Mouse (Mus musculus) forebrain, embryonic 16.5 days (tissue): Measurements from ENCODE around the gene Gusb. TPM values are rescaled to one million over a fixed set of nuclear protein-coding genes. Genes with fewer than 3 reads are reported as not detected.

ENCODE experiments used
- ATAC-seq: fragments of 200-750 bp; cut with Nextera tagmentation; 2 replicates; pipeline ENCODE4 v1.8.0; 2017; ENCODE audit warnings: mild to moderate bottlenecking, moderate library complexity
- H3K27ac ChIP-seq: fragments of 300-500 bp; sonication (generic); 2 replicates; pipeline ENCODE4 v1.5.1; 2014; ENCODE audit warnings: low read length, control low read depth
- H3K27me3 ChIP-seq: fragments of 300-500 bp; sonication (generic); replicated peaks from 2 replicates; pipeline ENCODE4 v1.6.1; 2014; ENCODE audit warnings: low read length; ENCODE audit not compliant: control insufficient read depth, insufficient read depth
- H3K36me3 ChIP-seq: fragments of 300-500 bp; sonication (generic); 2 replicates; pipeline ENCODE4 v1.6.1; 2014; ENCODE audit not compliant: control insufficient read depth, insufficient read depth
- H3K4me1 ChIP-seq: fragments of 300-500 bp; sonication (generic); replicated peaks from 2 replicates; pipeline ENCODE4 v1.6.1; 2014; ENCODE audit warnings: low read length; ENCODE audit not compliant: control insufficient read depth, insufficient read depth
- H3K4me2 ChIP-seq: fragments of 300-500 bp; sonication (generic); 2 replicates; pipeline ENCODE4 v1.6.1; 2014; ENCODE audit warnings: mild to moderate bottlenecking, low read length, control low read depth
- H3K4me3 ChIP-seq: fragments of 300-500 bp; sonication (generic); replicated peaks from 2 replicates; pipeline ENCODE4 v1.5.1; 2014; ENCODE audit warnings: mild to moderate bottlenecking, low read length, control low read depth
- H3K9ac ChIP-seq: fragments of 300-500 bp; sonication (generic); replicated peaks from 2 replicates; pipeline ENCODE4 v1.6.1; 2014; ENCODE audit warnings: low read depth, low read length, control low read depth
- H3K9me3 ChIP-seq: fragments of 300-500 bp; sonication (generic); 2 replicates; pipeline ENCODE4 v1.6.1; 2016; ENCODE audit warnings: low read length; ENCODE audit not compliant: control insufficient read depth
- WGBS: fragments of 180-500 bp; shearing (Covaris S2); extraction: QIAGEN DNeasy Blood & Tissue Kit; methylation state at CpG from one replicate; pipeline ENCODE4 v1.1.7; 2014; 5-methylcytosine and 5-hydroxymethylcytosine counted together
- polyA plus RNA-seq: library from polyadenylated mRNA; unstranded; fragments of >200 nt; fragmentation: Nextera tagmentation; extraction: Ambion mirVana; gene quantifications from 2 replicates; pipeline ENCODE4 v1.2.1, GENCODE M21; 2015

Gusb gene
- polyA plus RNA-seq, 1 experiment from 2014 or later: 17.4 TPM

DNA sequence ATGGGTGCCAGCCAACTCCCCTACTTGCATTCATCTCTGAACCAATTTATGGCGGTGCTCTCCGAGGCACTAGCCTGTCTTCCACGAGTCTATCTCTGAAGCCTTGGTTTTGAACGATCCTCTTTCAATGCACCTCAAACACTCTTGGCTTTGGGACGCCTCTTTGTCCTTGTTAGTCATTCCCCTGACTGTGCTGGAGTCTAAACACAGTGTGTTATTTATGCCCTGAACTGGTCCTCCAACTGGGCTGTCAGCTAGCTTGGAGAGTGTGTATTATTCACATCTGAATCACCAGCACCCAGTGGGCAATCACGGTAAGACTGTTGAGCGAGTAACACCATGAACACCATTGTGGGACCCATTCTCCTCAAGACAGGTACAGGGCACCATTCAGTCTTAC lies 24.8 kb upstream of the Gusb start:
- H3K4me1 ChIP-seq: peaks cover 11% of the 10 kb centered on the region
- no peaks in the 10 kb centered on the region for H3K9me3 ChIP-seq
- no peaks in the 10 kb centered on the region for H3K36me3 ChIP-seq
- no peak overlapping the region for H3K4me2 ChIP-seq
- H3K9ac ChIP-seq: no peak overlapping the region
- ATAC-seq: no peak
- no peak overlapping the region for H3K4me3 ChIP-seq
- WGBS: 85% methylated on average over 7 of the region's 7 CpGs
- no peaks in the 10 kb centered on the region for H3K27me3 ChIP-seq
- no peak overlapping the region for H3K27ac ChIP-seq

DNA sequence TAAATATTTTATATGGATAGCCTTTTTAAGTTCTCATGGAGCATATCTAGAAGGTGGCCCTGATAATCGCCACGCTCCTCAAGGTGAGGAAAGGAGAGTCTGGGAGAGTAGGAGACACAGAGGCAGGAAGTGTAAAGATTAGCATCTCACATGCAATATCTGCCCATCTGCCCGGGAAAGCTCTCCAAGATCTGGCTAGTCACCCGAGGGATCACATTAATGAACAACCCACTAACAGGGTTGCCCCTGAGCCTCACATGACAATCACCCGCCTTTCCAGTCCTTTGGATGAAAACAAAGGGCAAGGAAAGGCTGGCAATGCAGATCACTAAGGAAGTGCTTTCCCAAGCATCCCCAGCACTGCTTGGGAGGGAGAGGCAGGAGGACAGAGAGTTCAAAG lies 24.3 kb upstream of the Gusb start:
- Histone ChIP-seq H3K4me3 (no peak overlapping the region), H3K9ac (no peak overlapping the region), H3K9me3 (no peaks in the 10 kb centered on the region), H3K27ac (no peak overlapping the region), H3K4me2 (no peak overlapping the region), H3K4me1 (peaks cover 11% of the 10 kb centered on the region), H3K36me3 (no peaks in the 10 kb centered on the region), H3K27me3 (no peaks in the 10 kb centered on the region)
- 73% methylated on average over 5 of the region's 5 CpGs for WGBS
- no peak for ATAC-seq

GRCm38 (mm10) chr5:130023767-130024539 lies 21.1 kb upstream of the Gusb start:
- Histone ChIP-seq H3K27ac (peak overlapping the region; percentile 56), H3K9ac (peak overlapping the region; percentile 69), H3K4me2 (peak overlapping the region; percentile 97), H3K9me3 (no peaks in the 10 kb centered on the region), H3K27me3 (no peaks in the 10 kb centered on the region), H3K36me3 (no peaks in the 10 kb centered on the region), H3K4me1 (peaks cover 4% of the 10 kb centered on the region; the same call in 1 of the 2 replicates), H3K4me3 (peak overlapping the region; percentile 52)
- ATAC-seq: peak; percentile 92
- WGBS: 0% methylated on average over 32 of the region's 32 CpGs

- H3K27ac ChIP-seq: no peak overlapping the region
- H3K4me3 ChIP-seq: peak overlapping the region; percentile 52
- H3K9ac ChIP-seq: no peak overlapping the region
- no peaks in the 10 kb centered on the region for H3K36me3 ChIP-seq
- H3K9me3 ChIP-seq: no peaks in the 10 kb centered on the region
- peaks cover 4% of the 10 kb centered on the region; the same call in 1 of the 2 replicates for H3K4me1 ChIP-seq
- peak overlapping the region; percentile 97 for H3K4me2 ChIP-seq
- no peak for ATAC-seq
- WGBS: 41% methylated on average over 12 of the region's 12 CpGs
- H3K27me3 ChIP-seq: no peaks in the 10 kb centered on the region
Measured at GRCm38 (mm10) chr5:130023067-130023766, 20.4 kb upstream of the Gusb start.

GRCm38 (mm10) chr5:130022366-130022765 lies 19.5 kb upstream of the Gusb start:
- peaks cover 4% of the 10 kb centered on the region; the same call in 1 of the 2 replicates for H3K4me1 ChIP-seq
- no peak overlapping the region for H3K4me3 ChIP-seq
- 75% methylated on average over 7 of the region's 7 CpGs for WGBS
- no peak overlapping the region for H3K4me2 ChIP-seq
- H3K27me3 ChIP-seq: no peaks in the 10 kb centered on the region
- H3K9me3 ChIP-seq: no peaks in the 10 kb centered on the region
- H3K27ac ChIP-seq: no peak overlapping the region
- peaks cover 2% of the 10 kb centered on the region; the same call in 1 of the 2 replicates for H3K36me3 ChIP-seq
- H3K9ac ChIP-seq: no peak overlapping the region
- ATAC-seq: no peak

DNA sequence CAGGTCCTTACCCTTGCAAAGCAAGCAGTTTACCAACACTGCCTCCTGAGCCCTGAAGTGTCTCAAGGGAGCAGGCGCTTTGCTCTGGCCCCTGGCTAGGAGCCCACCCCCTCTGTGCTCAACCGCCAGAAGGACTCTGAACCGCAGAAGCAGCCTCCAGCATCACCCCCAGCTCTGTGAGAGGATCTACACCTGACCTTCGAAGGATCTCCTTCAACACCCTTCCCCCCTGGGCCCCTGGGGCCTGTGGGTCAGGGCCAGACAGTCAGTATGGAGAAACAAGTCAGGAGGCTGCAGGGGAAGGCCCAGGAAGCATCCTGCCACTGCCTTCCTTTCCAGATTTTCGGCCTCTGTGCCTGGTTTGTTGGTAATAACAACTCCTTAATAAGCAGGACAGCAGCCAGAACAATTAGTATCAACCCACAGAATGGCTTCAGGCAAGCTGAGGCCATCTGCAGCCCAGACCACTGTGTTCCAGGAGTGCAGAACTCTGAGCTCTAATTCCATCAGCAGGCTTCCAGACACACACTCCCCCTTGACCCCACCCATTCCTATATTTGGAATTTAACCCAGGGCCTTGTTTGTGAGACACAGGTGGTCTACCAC lies 18.6 kb upstream of the Gusb start:
- Histone ChIP-seq H3K9ac (no peak overlapping the region), H3K27me3 (no peaks in the 10 kb centered on the region), H3K4me1 (peaks cover 4% of the 10 kb centered on the region; the same call in 1 of the 2 replicates), H3K4me2 (no peak overlapping the region), H3K9me3 (no peaks in the 10 kb centered on the region), H3K27ac (no peak overlapping the region), H3K4me3 (no peak overlapping the region), H3K36me3 (peaks cover 2% of the 10 kb centered on the region; the same call in 1 of the 2 replicates)
- ATAC-seq: no peak
- 66% methylated on average over 5 of the region's 5 CpGs for WGBS

GRCm38 (mm10) chr5:130019461-130019860 lies 16.6 kb upstream of the Gusb start:
- H3K36me3 ChIP-seq: peaks cover 2% of the 10 kb centered on the region; the same call in 1 of the 2 replicates
- WGBS: 88% methylated on average over 8 of the region's 8 CpGs
- H3K4me2 ChIP-seq: no peak overlapping the region
- H3K9ac ChIP-seq: no peak overlapping the region
- H3K9me3 ChIP-seq: no peaks in the 10 kb centered on the region
- H3K4me1 ChIP-seq: peaks cover 4% of the 10 kb centered on the region; the same call in 1 of the 2 replicates
- no peak for ATAC-seq
- no peaks in the 10 kb centered on the region for H3K27me3 ChIP-seq
- no peak overlapping the region for H3K4me3 ChIP-seq
- H3K27ac ChIP-seq: no peak overlapping the region

DNA sequence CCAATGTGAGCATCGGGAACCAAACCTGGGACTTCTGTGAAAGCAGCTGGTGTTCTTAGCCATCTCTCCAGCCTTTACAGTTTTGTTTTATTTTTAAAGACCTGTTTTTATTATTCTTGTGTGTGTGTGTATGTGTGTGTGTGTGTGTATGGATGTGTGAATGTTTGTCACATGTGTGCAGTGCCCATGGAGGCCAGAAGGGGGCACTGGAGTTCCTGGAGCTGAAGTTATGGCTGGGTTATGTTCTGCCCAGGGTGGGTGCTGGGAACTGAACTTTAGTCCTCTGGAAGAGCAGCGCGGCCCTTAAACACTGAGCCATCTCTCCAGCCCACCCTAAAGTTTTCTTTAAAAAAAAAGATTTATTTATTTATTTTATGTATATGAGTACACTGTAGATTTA lies 12.3 kb upstream of the Gusb start:
- no peak for ATAC-seq
- no peaks in the 10 kb centered on the region for H3K27me3 ChIP-seq
- H3K4me1 ChIP-seq: no peaks in the 10 kb centered on the region
- peaks cover 5% of the 10 kb centered on the region for H3K9me3 ChIP-seq
- no peak overlapping the region for H3K4me3 ChIP-seq
- H3K27ac ChIP-seq: no peak overlapping the region
- H3K4me2 ChIP-seq: no peak overlapping the region
- H3K36me3 ChIP-seq: peaks cover 9% of the 10 kb centered on the region
- WGBS: 100% methylated on average over 3 of the region's 3 CpGs
- no peak overlapping the region for H3K9ac ChIP-seq

GRCm38 (mm10) chr5:130010961-130011360 lies 8.1 kb upstream of the Gusb start:
- Histone ChIP-seq H3K9ac (no peak overlapping the region), H3K27ac (no peak overlapping the region), H3K9me3 (peaks cover 5% of the 10 kb centered on the region), H3K27me3 (no peaks in the 10 kb centered on the region), H3K4me1 (no peaks in the 10 kb centered on the region), H3K4me3 (no peak overlapping the region), H3K36me3 (peaks cover 7% of the 10 kb centered on the region; the same call in 1 of the 2 replicates), H3K4me2 (no peak overlapping the region)
- ATAC-seq: no peak
- WGBS: 95% methylated on average over 5 of the region's 5 CpGs
